Mouse (Mus musculus): Measurements from ENCODE around the gene Tcte3. TPM values are rescaled to one million over a fixed set of nuclear protein-coding genes. Genes with fewer than 3 reads are reported as not detected.
"Not testable (repeated sequence)": the region's sequence is repeated elsewhere in the genome, so short reads cannot be mapped to it uniquely, and the experiment has no call there.

Tcte3 gene
- total and polyA plus RNA-seq, 3 experiments: 0.62 to 1.7 TPM; not detected in 1

DNA sequence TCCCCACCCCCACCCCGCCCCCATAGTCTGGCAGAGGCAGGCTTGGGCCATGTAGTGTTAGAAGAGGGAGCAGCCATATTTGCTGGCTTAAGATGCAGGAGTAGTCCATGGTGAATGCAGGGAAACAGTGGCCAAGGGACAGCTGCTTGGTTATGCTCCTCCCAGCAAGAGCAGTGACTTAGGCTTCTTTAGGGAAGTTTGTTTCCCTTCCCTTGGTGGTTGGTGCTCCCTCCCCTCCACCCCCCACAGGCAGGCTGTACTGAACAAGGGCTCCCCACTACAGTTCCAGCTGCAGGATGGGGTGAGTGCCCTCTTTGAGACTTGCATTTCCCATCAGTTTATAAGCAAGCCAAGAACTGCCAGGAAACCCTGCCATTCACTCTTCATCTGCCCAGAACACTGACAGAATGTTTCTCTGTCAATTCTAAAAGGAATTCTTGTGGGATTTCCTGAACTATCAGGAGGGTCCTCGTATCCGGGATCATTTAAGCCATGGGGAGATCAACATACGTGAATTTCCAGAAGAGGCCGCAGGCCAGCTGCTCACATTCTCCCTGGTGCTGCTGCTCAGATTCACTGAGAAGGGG lies 51.1 kb downstream of the Tcte3 start:
- not testable (repeated sequence) for H3K36me3 ChIP-seq (replicated peaks); H3K27me3 ChIP-seq (ENCODE audit: insufficient read depth, low read length); H3K9me3 ChIP-seq (replicated peaks); H3K4me1 ChIP-seq (ENCODE audit: insufficient read depth, low read depth, low read length); DNase-seq (ENCODE audit: low spot score)
- peak; percentile 36 for ATAC-seq (ENCODE audit: extremely low read depth, insufficient number of reproducible peaks, low FRiP score, poor library complexity, severe bottlenecking)
- peak overlapping the region; percentile 49; the same call in 1 of the 2 replicates for H3K4me3 ChIP-seq (ENCODE audit: low read depth, low read length)

DNA sequence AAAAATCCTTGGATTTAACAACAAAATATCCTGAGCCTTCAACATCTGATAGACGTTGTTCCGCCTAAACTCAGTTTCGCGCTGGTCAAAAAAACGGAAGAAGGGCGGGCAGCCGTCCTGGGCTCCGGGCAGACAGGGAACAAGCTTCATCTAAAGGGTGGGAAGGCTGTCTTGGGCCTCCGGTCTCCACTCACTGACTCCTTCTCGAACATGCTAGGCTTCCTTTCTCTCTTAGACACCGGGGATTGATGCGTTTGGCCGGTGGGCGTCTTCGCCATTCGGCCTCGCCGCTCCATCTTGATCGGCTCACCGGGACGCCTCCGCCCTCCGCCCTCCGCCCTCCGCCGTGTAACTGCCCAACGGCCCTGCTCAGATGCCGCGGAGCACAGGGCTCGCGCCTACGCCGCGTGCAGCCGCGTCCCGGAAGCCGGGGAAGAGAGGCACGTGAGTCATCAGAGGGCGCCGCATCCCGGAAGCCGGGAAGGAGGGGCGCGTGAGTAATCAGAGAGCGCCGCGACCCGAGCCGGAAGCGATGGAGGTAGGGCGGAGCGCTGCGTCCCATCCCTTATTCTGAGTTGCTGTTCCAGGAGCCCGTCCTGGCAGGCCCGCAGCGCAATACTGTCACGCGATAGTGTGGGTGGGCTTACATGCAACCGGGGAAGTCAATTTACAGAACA lies 62.8 kb downstream of the Tcte3 start, which contains the start of the genes 9030025P20Rik and Gm3417:
Gene 9030025P20Rik, plus strand, starts transcription at position 107 of the 677 bp plus-strand sequence.
Gene Gm3417, minus strand, starts transcription at position 429 of the 677 bp plus-strand sequence.
- H3K9me3 ChIP-seq (replicated peaks); H3K36me3 ChIP-seq (replicated peaks); DNase-seq (ENCODE audit: low spot score); H3K27me3 ChIP-seq (ENCODE audit: insufficient read depth, low read length); H3K4me1 ChIP-seq (ENCODE audit: insufficient read depth, low read depth, low read length): not testable (repeated sequence)
- H3K4me3 ChIP-seq (ENCODE audit: low read depth, low read length): peak within 1 kb of the TSS; percentile 42; the same call in 1 of the 2 replicates
- ATAC-seq (ENCODE audit: extremely low read depth, insufficient number of reproducible peaks, low FRiP score, poor library complexity, severe bottlenecking): peak; percentile 83

DNA sequence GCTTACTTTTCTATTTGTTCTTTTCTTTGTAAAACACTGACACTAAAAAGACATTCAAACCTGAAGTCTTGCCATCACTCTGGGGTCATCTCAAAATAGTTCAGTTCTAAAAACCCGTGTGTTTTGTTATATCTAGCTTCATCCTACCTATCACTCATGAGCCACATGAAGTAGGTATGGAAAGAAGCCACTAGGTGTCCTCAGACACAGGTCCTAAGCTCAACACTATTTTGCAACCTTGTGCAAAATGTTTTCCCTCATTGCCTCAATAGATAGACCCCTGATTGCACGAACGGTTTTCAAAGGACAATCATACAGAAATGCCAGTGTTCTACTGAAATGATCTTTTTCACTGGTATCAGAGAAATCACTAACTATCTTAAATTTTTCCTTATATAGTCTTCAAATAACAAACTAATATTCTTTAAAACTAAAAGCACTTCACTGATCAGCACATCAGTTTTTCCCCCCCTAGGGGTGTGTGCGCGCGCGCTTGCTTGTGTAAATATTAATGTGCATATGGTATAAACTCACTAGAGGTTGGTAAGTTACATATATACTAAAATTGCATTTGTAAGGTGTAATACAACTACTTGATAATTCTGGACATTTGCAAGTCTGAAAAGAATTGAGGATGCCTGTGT lies 63.4 kb downstream of the Tcte3 start:
- H3K27me3 ChIP-seq (ENCODE audit: insufficient read depth, low read length); H3K9me3 ChIP-seq (replicated peaks); H3K4me1 ChIP-seq (ENCODE audit: insufficient read depth, low read depth, low read length); DNase-seq (ENCODE audit: low spot score); H3K36me3 ChIP-seq (replicated peaks): not testable (repeated sequence)
- ATAC-seq (ENCODE audit: extremely low read depth, insufficient number of reproducible peaks, low FRiP score, poor library complexity, severe bottlenecking): peak; percentile 57
- H3K4me3 ChIP-seq (ENCODE audit: low read depth, low read length): peak overlapping the region; percentile 42; the same call in 1 of the 2 replicates

Other genes with a start within 250 kb of the Tcte3 start
- 2.4 TPM in 1 of 2 replicates, not detected in the other for gene Wdr27, start 98.3 kb downstream of the Tcte3 start, total RNA-seq (2014; fragmentation: Nextera tagmentation)
- 0.66 and 3.9 TPM in 2 replicates for gene Wdr27, start 98.3 kb downstream of the Tcte3 start, total RNA-seq (2017)
- gene Wdr27, start 98.3 kb downstream of the Tcte3 start, polyA plus RNA-seq (2012): 1.7 and 1.9 TPM in 2 replicates
- 12.3 and 16.1 TPM in 2 replicates for gene 1600012H06Rik, start 98.3 kb downstream of the Tcte3 start, total RNA-seq (2014; fragmentation: Nextera tagmentation)
- gene 1600012H06Rik, start 98.3 kb downstream of the Tcte3 start, total RNA-seq (2017): 18.7 and 19.7 TPM in 2 replicates
- gene 1600012H06Rik, start 98.3 kb downstream of the Tcte3 start, polyA plus RNA-seq (2012): 1.7 and 2.0 TPM in 2 replicates
- gene Phf10, start 80.2 kb downstream of the Tcte3 start, total RNA-seq (2014; fragmentation: Nextera tagmentation): 187 and 239 TPM in 2 replicates
- 107 and 124 TPM in 2 replicates for gene Phf10, start 80.2 kb downstream of the Tcte3 start, total RNA-seq (2017)
- 118 and 125 TPM in 2 replicates for gene Phf10, start 80.2 kb downstream of the Tcte3 start, polyA plus RNA-seq (2012)
- 31.6 and 36.9 TPM in 2 replicates for gene 9030025P20Rik, start 63.0 kb downstream of the Tcte3 start, total RNA-seq (2014; fragmentation: Nextera tagmentation)
- gene 9030025P20Rik, start 63.0 kb downstream of the Tcte3 start, total RNA-seq (2017): 30.4 and 33.3 TPM in 2 replicates
- gene 9030025P20Rik, start 63.0 kb downstream of the Tcte3 start, polyA plus RNA-seq (2012): 4.0 and 4.7 TPM in 2 replicates
- gene Gm3417, start 62.7 kb downstream of the Tcte3 start, total RNA-seq (2014; fragmentation: Nextera tagmentation): 2.5 and 12.2 TPM in 2 replicates
- gene Gm3417, start 62.7 kb downstream of the Tcte3 start, total RNA-seq (2017): 0.27 and 2.4 TPM in 2 replicates
- gene Gm3417, start 62.7 kb downstream of the Tcte3 start, polyA plus RNA-seq (2012): 7.0 and 9.5 TPM in 2 replicates
- 10.3 and 12.2 TPM in 2 replicates for gene Gm3435, start 31.3 kb downstream of the Tcte3 start, total RNA-seq (2014; fragmentation: Nextera tagmentation)
- gene Gm3435, start 31.3 kb downstream of the Tcte3 start, total RNA-seq (2017): 13.9 and 15.1 TPM in 2 replicates
- 0.41 and 1.3 TPM in 2 replicates for gene Gm3435, start 31.3 kb downstream of the Tcte3 start, polyA plus RNA-seq (2012)
- gene Ermard, start 280 bp downstream of the Tcte3 start, total RNA-seq (2014; fragmentation: Nextera tagmentation): 265 and 268 TPM in 2 replicates
- 133 and 138 TPM in 2 replicates for gene Ermard, start 280 bp downstream of the Tcte3 start, total RNA-seq (2017)
- gene Ermard, start 280 bp downstream of the Tcte3 start, polyA plus RNA-seq (2012): 1.3 and 2.2 TPM in 2 replicates
- gene Gm3448, start within 50 bp of the Tcte3 start, total RNA-seq (2014; fragmentation: Nextera tagmentation): 49.1 and 59.8 TPM in 2 replicates
- 24.9 and 31.0 TPM in 2 replicates for gene Gm3448, start within 50 bp of the Tcte3 start, total RNA-seq (2017)
- gene Gm3448, start within 50 bp of the Tcte3 start, polyA plus RNA-seq (2012): 2.3 and 2.7 TPM in 2 replicates

All from G1E (cell line).